Mouse (Mus musculus) frontal cortex, adult 2 months (tissue): ENCODE results near the gene Heg1. TPM values are rescaled to one million over a fixed set of nuclear protein-coding genes. Genes with fewer than 3 reads are reported as not detected.

Experiments
- DNase-seq, 2 experiments: peaks; one replicate each; pipeline ENCODE4 v3.0.0; 2022; ENCODE audit warnings: low spot score in 1 of 2; ENCODE audit errors: extremely low spot score in 1 of 2
- polyA plus RNA-seq: library from polyadenylated mRNA; depleted of rRNA; stranded (reverse); fragments of >200 nt; gene quantifications from 2 replicates; pipeline ENCODE4 v1.2.3, GENCODE M21; 2012

Heg1 gene
- polyA plus RNA-seq, 1 experiment: 16.1 TPM

DNA sequence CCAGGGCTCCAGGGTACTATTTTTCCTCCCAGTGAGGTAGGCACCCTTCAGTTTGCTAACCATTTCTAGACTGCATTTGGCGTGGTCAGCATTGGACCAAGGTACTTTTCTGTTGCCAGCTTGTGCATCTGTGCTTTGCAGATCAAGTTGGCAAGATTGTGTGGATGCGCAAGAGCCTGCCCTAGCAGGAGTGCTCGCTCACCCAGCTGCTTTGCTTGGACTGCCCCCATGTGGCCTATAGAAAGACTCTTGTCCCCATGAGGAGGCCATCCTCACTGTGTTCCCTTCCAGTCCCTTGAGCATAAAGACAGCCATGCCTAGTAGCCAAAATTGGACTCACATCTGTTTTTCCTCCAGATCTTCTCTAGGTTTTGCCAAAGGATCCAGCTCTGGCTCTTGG, 55.6 kb downstream of the Heg1 start:
- DNase-seq: peak; percentile 66 to 87

DNA sequence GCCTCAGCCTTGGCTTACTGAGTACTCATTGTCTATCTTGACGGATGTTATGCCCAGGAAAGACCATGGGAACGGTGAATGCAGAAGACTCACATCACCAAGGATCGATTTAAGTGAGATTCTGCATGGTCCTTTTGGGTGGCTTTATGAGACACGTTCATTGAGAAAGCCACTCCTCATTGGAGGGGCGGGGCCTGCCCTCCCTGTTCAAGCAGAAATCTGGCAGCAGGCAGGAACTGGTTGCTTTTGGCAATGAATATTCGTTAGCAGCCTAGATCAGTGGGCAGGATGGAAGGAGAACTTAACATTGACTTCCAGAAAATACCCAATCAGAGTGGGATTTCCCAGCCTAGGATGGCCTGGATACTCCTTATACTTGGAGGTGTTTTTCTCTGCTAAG, 56.2 kb downstream of the Heg1 start:
- DNase-seq: no peak

DNA sequence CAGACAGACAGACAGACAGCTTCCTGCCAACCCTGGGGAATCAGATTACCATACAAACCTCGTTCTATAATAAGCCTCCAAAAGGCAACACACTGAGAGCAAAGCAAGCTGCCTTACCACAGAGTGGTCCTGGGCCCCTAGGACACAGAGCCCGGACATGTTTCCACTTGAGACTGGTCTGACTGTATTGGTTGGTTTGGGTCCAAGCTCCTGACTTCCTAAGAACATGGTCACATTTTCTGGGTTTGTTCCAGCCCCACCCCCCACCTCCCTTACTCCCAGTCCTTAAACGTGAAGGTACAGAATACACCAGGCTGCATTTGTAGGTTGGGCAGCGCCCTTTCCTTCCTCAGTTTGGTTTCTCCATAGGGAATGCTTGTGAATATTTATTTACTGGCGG, 57.6 kb downstream of the Heg1 start:
- DNase-seq: no peak

DNA sequence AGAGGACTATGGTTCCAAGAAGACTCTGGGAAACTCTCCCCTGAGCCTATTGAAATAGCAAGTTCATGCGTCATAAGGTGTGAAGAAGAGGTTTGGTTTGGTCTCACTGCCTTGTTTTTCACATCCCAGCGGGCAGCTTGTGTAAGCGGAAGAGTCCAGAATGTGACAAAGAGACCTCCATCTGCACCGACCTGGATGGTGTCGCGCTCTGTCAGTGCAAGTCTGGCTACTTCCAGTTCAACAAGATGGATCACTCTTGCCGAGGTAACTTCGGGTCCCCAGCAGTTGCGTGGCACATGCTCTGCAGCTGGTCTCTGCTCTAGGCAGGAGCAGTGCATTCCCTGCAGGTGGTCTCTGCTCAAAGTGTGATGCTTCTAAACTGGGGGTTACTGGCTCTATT, 58.1 kb downstream of the Heg1 start:
- DNase-seq: no peak

DNA sequence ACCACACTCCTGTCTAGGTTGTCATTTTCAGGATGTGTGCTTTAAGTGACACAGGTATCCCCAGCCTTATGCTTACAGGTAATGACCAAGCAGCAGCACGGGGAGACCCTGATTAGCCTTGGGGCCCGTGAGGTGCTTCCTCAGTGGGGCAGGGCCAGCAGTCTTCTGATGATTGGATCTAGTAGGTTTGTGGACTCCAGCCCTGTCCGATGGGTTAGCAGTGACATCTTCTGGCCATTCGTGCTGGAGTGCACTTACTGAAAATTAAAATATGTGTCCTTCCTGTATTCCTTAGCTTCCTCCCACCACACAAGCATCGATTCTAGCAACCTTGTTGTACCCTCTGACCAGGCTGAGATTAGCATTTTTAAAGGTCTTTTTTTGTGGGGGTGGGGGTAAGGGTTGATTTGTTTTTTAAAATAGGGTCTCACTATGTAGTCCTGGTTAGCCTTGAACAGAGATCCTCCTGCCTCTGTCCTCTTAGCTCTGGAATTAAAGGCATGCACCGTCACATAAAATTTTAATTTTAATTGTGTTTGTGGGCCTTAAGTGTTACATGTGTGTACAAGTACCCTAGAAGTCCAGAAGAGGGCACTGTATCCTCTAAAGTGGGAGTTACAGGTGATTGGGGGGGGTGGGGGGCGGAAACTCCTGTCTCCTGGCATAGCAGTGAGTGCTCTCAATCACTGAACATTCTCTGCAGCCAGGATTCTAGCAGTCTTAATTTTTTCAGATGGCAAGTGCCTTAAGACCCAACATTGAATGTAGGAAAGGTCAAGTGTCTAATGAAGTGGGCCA, 60.7 kb downstream of the Heg1 start:
- peak in 1 of 2 experiments; percentile 70 for DNase-seq

DNA sequence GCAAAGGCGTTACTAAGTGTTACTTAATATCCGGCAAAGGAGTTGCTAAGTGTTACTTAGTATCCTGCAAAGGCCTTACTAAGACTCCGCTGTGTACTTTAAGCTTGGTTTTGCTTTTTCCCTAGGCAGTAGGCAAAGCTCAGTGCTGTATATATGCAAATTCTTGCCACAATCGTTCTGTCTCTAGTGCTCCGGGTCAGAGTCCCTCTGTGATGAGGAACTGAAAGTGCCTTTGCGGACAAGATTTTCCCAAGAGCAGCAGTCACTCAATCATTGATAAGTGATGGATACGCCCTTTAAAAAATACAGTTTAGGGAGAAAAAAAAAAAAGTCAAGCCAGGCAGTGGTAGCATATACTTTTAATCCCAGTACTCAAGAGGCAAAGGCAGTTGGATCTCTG, 61.3 kb downstream of the Heg1 start:
- DNase-seq: no peak

DNA sequence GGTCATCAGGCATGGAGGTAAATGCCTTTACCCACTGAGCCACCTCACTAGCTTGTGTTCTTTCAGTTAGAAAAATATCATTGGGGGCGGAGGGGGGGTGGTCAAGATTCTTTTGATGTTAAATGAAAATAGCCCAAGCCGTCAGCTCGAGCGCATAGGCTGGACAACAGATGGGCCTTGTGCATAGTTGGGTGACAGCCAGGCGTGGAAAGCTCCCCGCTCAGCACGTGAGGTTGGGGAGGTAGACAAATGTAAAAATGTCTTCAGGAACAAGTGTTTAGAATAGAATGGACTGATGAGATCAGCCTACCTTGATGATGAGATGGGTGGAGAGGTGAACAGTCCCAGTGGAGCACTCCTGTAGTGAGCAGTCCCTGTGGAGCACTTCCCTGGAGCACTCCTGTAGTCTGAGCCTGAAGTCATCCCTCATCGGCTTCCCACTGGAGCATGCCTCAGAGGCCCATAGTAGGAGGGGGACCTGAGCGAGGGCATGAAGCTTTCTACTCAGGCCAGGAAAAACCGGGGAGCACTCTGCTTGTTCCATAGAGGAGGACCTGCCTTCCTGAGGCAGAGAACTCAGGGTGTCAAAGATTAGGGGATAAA, 62.0 kb downstream of the Heg1 start:
- DNase-seq: peak in 1 of 2 experiments; percentile 28

DNA sequence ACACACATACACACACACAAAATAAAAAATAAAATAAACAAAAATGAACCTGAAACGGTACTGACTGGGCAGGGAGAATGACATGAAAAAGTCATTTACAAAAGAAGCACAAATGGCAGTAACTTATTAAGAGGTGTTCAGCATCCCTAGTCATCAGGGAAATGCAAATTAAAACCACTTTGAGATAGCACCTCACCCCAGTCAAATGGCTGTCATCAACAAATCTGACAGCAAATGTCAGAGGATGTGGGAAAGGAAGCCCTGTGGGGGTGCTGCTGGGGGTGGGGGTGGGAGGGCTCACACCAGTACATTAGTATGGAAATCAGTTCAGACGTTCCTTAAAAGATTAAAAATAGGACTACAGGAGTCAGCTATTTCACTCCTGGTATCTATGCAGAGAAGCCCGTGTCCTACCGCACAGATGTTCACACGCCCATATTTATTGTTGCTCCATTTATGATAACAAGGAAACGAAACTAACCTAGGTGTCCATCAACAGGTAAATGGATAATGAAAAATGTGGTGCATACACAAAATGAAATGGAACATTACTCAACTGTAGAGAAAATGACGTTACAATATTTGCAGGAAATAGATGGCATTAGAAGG, 63.3 kb downstream of the Heg1 start:
- no peak for DNase-seq

DNA sequence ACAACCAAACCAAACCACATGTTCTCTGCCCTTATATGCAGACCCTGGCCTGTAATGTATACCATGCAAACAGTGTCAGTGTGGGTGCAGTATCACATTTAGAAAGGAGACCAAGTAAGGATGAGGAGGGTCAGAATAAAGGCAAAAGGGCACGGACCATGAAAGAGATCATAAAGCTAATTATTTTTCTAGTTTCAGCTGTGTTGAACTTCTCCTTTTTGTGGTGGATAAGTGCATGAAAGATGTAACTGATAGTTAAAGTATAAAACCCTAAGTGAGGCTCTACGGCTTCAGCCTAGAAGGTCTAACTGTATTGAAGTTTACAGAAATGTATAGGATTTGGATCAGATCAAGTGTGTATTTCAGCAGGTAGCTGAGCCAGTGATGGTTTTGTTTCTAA, 63.8 kb downstream of the Heg1 start:
- DNase-seq: no peak

DNA sequence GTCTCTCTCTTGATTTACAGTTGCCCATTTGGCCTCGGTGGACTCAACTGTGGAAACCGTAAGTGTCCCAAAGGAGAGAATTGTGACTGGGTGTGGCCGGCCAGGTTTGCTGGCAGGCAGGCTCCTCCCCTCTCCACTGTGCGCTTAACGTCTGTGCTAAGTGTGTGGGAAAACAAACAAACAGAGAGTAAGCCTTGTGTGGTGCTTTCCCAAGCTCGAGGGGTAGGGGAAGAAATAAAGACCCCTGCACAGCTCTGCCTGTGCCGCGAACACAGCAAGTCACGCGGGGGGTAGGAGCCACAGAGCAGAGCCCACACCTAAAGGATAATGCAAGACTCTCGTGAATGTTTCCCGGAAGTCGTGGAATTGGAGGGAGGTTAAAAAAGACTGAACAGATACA, 67.0 kb downstream of the Heg1 start:
- no peak for DNase-seq

DNA sequence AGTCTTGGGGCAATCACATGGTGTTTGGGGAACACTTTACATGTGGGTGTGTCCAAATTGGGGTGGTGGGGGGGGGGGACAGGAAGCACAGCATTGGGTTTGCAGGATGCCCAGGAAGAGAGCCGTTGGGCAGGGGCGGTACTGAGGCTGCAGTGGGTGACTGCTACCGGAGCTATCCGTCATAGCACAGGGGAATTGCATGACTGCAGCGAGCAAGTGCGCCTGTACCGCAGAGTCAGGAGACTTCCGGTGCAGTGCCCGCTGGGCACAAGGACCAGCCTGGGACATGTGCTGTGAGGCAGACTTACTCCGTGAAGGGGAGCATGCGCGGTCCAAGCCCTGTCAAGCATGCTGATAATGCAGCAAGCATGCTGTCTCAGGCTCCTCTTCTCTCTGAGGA, 67.4 kb downstream of the Heg1 start:
- DNase-seq: no peak

DNA sequence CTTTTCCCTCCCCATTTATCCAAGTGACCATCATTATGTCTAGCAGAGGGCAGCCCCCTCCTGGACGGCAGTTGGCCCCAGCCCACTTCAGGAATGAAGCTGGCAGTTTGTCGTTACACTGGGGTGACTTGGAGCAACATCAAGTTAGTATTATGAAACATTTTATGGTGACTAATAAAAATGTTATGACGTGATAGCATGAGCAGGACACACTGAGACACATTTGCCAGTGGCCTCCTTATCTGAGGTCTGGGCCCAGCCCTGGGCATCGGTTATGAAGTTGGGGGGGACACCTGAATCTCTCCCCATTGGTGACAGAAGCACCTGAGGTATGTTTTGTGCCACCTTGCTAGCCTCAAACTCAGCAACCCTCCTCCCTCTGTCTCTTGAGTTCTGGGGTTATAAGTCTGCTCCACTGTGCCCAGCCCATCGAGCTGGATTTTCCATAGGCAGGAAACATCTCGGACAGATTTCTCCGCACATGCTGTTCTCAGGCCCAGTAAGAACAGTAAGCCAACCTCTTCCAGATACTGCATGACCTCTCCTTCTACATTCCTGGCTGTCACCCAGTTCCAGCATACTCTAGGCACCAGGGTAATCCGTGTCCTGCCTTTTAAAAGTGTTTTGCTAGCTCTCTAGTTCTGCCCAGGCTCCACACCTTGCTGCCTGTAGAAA, 68.9 kb downstream of the Heg1 start:
- no peak for DNase-seq

DNA sequence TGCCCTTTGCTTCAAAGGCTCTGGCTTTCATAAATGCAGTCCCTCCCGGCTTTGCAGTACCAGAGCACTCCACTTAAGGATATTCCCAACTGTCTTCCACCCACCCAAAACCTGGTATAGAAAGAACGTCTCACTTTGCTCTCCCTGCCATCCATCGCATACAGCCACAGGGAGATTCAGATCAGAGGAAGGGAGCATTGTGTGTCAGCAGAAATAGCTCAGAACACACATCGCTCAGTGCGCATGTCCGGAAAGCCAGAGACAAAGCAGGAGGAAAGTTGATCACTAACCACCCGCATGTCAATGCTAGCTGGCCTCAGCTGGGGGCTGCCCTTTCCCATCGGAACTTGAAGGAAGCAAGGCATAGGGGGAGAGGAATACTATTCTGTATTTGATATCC, 71.1 kb downstream of the Heg1 start:
- peak; percentile 41 to 64 for DNase-seq

DNA sequence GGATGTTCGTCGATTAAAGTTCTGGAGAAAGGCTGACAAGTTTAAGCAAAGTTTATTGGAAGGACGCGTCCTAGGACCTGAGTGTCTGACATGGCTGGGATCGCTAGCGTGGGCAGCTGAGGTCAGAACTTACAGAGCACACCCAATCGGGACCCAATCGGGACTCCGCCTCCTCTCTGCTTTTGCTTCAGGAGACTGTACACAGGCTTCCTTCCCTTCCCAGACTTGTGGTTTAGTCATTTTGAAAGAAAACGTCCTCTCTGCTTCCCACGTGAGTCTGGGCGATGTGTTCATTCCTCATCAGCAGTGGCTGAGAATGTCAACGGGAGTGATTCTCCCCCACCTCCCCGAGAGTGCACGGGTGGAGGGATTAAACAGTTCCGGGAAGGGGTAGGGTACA, 71.8 kb downstream of the Heg1 start:
- DNase-seq: peak in 1 of 2 experiments; percentile 32

DNA sequence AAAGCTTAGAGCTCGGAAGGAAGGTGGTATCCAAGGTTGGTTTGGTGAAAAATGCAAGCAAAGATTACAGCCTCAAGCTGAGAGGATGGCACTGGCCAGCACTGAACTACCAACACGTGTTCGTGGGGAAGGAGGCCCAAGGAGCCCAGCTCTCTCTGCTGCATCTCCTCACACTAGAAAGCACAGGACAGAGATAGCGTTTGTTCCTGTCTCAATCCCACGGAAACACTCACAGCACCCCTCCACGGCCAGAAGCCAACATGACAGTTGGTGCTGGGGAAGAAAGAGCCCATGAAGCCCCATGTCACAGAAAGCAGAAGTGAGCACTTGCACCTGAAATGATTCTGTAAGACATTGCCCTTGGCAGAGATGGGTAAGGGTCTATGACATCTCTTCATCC, 72.2 kb downstream of the Heg1 start:
- peak in 1 of 2 experiments; percentile 13 for DNase-seq

DNA sequence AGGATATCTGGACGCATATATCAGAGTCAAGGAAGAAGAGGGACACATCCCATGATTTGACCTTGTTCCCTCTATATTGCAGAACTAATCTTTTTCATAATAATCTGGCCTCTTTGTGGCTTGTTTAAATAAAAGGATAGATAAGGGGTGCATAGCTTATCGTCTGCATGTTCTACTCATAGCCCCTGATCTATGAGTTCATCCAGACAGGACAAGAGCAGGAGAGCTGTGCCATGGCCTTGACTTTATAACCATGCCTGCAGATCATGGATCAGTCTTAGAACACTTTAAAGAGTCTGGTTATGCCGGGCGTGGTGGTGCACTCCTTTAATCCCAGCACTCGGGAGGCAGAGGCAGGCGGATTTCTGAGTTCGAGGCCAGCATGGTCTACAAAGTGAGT, 75.0 kb downstream of the Heg1 start:
- DNase-seq: no peak

DNA sequence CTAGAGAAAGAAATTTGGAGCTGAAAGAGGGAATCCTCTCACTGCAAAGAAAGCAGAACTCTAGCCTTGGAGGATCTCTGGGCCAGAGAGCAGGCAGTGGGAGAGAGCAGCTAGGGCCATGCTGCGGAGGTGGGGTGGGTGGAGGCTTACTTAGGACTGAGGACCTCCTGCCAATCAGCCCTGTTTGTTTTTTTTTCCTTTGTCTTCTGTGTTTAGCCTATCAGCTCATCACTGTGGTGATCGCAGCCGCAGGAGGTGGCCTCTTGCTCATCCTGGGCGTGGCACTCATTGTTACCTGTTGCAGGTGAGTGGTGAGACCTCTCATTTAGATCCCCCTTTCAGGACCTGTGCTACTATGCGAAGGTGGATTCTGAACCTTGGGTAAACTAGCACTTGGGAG, 76.4 kb downstream of the Heg1 start:
- DNase-seq: no peak

DNA sequence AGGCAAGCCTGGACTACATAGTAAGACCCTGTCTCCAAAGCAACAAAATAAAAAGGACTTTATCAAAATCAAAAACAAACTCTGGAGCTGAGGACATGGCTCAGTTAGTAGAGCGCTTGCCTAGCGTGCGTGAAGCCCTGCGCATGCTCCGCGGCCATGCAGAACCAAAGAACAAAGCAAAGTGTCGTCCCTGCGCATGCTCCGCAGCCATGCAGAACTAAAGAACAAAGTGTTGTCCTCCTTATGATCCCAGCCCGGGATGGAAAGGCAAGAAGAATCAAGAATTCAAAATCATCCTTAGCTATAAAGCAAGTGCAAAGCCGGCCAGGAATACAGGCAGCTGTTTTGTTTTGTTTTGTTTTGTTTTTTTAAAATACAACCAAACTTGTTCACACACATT, 76.8 kb downstream of the Heg1 start:
- DNase-seq: no peak

DNA sequence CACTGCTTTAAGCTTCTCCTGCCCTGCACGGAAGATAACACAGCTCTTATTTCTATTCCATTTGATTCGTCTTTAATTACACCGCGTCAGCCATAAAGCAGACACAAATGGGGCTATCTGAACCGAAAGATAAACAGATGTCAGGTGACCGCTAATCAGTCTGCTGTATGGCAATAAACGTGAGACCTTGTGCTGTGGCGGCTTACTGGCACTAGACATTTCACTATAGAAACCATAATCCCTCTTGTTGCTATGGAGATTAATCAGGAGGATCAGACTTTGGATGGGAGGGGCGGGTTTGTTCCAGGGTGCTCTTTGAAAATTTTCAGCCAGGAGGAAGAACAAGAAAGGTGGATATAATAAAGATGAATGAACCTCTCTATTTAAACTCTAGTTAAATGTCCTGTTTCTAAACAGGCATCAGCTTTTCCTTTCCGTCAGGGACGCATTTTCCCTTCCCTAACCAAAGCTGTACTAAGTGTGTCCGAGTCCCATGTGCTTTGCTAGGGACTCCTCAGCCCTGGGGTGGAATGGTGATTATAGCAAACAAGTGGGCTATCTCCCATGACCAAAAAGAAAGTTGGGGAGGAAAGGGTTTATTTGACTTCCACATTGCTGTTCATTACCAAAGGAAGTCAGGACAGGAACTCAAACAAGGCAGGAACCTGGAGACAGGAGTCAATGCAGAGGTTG, 80.5 kb downstream of the Heg1 start:
- peak in 1 of 2 experiments; percentile 27 for DNase-seq

DNA sequence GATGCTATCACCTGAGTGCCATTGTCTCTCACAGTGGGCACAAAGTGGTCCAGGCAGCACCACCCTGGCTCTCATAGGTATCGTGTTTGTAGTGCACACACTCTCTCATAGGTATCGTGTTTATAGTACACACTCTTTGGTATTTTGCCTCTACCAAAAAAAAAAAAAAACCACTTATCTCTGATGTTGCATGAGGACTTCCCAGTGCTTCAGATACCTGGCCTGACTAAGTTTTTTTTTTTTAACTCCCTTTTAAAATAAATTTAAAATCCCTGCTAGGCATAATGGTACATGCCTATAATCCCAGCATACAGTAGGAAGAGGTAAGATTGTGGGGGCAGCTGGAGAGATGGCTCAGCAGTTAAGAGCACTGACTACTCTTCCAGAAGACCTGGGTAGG, 81.3 kb downstream of the Heg1 start:
- no peak for DNase-seq

DNA sequence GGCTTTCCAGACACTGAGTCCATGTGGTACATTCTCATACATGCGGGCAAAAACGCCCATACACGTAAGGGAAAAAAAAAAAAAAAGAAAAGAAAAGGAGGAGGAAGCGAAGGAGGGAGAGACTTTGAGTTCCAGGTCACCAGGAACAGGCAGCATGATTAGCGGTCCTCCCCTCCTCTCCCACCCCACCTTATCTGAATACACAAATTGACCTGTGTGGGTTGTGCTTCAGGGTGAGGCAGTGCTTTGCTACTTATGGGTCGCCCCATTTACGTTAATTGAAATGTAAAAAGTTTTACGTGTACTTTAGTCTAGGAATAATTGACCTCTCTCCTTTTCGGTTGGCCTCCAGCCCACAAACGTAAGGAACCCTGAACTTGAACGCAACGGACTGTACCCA, 82.1 kb downstream of the Heg1 start:
- no peak for DNase-seq
